Mouse (Mus musculus) T-helper 2 cell (primary cell): ENCODE results near the gene 1110004F10Rik.

Experiments used
- in situ Hi-C: fragments of 300-600 bp; cut with MboI, MseI; formaldehyde crosslinking; loops from one replicate; pipeline ENCODE4 v1.15.1; 2025; ENCODE audit warnings: high pct_unique_total_duplicates

The 1110004F10Rik gene

GRCm38 (mm10) chr7:116137149-116137548 lies 98.0 kb downstream of the 1110004F10Rik start:
- in situ Hi-C loops: no loop called here

- in situ Hi-C loops: no loop called here
Measured at GRCm38 (mm10) chr7:116137671-116138070, 98.5 kb downstream of the 1110004F10Rik start.

- in situ Hi-C loops: no loop called here
Measured at GRCm38 (mm10) chr7:116145030-116145429, 105.8 kb downstream of the 1110004F10Rik start.

DNA sequence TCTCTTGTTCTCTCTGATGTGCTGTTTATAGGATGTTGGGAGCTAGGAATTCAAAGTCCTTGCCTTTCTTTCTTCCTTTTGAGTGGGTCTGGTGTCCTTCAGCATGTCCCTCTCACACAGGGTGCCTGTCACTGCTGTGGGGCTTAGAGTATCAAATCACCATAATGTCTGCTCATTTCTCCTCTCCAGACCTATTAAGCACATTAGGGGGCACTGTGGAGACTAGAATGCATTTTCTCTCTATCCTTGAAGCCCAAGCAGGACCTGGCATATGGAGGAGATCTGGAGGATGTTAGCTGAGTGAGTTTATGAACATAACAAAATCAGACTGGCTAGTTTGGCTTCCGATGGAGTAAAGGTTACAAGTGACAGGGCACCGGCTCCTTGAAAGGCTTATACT lies 107.9 kb downstream of the 1110004F10Rik start:
- in situ Hi-C loops: no loop called here

GRCm38 (mm10) chr7:116149568-116149967 lies 110.4 kb downstream of the 1110004F10Rik start:
- in situ Hi-C loops: no loop called here

DNA sequence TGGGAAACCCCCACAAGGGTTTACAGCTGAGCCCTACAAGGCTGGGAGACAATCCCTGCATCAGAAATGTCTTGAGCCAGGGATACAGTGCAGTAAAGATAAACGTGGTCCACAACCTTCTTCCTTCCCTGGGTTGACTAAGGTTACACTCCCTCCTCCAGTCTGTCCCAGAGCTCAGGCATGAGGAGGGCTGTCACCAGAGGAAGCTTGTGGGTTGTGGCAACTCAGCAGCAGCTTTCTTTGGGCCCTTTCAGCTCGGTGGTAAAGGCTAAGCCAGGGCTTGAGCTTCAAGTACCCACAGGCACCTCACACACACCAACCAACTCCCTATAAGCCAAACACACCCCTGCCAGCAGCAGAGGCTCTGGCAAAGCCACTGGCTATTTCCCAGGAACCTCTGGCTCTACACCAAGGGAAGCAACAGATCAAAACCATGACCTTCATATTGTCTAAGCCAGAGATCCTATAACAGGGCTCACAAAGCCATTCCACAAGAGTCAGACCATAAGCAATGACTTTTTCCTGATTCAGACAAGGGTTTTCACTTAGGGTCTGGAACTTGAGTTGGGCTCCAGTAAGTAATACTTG lies 114.7 kb downstream of the 1110004F10Rik start:
- in situ Hi-C loops: no loop called here
